Mouse (Mus musculus) lung, postnatal 10 days (tissue): Measurements from ENCODE around the gene Ptf1a.

Source experiments
- DNase-seq: peaks from one replicate; pipeline ENCODE4 v3.0.0; 2021

Ptf1a gene

DNA sequence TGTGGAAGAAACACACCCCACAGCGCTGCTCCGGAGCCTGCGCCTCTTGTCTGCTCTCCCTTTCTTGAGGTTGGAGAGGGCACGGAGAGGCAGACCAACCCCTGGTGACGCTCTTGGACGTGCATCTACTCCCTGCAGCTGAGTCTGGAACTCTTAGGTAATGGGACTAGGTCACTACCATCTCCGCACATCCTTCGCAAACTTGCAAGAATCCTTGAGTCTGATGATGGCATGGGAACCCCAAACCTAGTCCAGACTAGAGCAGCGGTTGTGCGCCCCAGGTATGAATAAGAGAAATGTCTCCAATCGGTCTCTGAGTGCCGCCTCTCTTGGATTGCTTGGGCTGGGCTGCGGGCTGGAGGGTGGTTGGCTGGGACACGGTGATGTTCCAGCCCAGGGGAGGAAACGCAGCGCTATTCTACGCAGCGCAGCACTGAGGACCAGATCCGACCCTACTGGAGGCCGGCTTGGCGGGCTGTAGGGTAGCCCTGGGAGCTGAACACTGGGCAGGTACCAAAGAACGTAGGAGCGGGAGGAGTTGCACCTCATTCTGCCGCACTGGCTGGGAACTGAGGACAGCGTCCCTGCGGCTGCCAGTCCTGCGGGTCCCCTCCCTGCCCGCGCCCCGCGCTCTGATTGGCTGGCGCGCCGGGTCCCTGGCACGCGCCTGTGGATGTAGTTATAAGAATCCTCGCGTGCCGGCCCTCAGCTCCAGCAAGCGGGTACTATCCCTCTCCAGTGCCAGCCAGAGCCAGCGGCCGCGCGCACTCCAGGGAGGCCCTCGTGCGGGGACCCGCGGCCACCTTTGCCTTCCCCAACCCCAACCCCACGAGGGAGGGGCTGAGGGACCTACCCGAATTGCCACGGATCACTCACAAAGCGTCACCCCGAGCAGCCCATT is at the start of gene Ptf1a:
Ptf1a (plus strand) TSS at position 733 of the 901 bp plus-strand sequence.
- no peak for DNase-seq

DNA sequence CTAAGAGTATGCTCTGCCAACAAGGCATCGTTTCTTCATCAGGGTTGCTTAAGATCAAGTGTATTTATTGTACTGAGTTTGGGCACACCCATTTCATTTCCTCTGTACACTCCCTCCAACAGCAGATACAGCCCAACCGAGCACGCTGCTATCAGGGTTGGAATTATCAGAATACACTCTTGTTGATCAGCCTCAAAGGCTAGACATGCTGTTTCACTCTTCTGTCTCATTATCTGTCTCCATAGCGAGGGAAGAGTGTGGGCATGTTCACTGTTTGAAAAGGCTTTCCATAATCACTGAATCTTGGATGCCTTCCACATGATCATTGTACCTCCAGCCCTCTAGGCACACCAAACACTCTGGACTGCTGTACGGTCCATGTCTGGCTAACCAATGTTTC is 40.1 kb upstream of the Ptf1a start:
- no peak for DNase-seq

DNA sequence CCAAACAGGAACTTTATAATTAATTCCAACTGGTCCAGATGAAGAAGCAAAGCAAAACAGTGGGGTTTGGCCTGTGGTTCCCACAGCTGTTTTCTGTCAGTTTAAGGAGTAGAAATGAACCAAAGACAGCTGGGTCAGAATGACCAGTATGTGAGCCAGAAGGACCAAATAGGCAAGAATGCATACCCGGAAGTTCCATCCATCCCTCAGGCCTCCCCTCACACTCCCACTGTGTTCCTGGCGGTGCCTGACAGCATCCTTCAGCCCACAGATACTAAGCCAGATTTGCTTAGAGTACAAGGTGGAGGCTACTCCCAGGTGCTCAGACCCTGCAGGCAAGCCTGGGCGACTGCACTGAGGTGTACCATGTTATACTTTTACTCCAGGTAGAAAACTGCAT is 38.9 kb upstream of the Ptf1a start:
- peak; percentile 21 for DNase-seq

DNA sequence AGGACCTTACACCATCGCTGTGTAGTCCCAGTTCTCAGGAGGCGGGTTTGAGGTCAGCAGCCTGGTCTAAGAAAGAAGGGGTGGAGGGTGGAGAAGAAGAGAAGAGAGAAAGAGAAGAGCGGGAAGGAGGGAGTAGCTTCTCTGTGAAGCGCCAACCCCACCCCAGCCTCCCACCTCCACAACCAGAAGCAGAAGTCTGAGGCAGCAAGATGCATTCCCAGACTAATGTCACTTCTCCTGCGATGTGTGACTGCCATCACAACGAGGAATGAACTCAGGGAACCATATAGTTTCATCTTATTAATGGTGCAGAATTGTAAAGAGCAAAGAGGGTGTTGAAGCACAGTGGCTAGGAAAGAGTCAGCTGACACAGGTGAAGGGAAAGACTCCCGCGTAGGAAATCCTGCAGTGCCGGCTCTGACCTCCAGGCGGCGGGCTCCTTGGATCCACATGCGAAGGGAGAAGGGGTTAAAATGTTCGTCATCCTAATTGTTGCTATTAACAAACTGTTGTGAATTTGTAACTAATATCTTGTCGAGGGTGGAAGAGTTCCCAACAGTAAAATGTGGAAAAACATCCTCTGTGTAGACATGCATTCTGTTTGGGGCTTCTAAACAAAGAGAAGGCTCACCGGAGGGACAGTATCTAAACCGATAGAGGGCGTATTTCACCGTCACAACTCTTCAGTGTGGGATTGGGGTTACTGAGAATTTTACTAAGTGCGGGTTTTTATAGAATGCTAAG is 31.1 kb upstream of the Ptf1a start:
- DNase-seq = peak; percentile 65

DNA sequence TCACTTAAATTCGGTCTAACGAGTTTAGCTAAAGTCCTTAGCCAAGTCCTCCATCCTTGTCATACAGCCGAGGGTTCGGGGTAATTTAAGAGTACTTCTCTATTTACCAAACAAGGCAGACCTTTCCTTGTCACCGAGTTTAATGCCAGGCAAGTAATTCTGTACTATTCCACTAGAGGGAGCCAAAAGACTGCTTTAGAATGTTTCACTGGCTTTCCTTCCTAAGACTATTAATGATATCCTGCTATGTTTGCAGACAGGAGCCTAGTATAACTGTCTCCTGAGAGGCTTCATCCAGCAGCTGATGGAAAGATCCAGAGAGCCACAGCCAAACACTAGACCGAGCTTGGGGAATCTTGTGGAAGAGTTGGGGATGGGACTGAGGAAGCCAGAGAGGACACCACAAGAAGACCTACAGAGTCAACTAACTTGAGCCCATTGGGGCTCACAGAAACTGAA is 30.4 kb upstream of the Ptf1a start:
- peak; percentile 77 for DNase-seq

DNA sequence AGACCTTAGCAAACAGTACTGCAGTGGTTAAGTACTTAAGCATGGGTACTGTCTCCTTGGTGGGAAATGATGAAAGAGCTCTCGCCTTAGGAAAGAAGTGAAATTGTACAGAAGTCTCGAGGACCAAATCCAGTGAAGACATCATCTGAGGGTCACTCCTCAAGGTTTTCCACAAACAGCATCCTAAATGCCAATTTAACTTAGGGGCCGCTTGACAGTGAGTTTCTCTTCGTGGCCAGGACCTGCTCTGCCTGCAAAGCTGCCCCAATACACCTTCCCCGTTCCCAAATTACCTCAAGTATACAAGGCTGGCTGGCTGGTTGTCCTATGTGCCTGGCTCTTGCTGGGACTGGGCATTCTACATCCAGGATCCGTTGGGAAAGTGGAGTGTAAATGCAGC is 29.4 kb upstream of the Ptf1a start:
- no peak for DNase-seq

DNA sequence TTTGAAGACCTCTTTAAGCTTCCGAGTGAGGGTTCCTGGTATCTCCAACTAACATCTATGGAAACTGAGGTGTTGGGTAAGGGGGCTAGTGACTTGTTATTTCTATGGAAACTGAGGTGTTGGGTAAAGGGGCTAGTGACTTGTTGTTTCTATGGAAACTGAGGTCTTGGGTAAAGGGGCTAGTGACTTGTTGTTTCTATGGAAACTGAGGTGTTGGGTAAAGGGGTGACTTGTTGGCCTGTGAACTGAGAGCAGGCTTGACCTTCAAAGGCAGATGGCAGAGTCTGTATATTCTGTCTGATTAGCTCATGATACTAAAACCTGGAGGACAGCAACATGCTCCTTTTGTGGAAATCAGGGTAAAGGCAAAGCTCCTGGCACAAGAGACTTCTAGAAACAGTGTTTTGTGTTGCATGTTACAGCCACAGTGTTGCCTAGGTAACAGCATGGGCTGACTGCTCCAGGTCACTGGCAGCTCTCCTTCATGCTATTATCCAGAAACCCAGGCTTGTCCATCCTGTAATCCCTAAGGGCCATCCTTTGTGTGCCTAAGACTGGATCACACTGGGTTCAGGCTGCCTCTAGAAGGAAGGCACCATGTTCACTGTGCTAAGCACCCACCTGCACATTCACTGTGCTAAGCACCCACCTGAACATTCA is 25.6 kb upstream of the Ptf1a start:
- no peak for DNase-seq

DNA sequence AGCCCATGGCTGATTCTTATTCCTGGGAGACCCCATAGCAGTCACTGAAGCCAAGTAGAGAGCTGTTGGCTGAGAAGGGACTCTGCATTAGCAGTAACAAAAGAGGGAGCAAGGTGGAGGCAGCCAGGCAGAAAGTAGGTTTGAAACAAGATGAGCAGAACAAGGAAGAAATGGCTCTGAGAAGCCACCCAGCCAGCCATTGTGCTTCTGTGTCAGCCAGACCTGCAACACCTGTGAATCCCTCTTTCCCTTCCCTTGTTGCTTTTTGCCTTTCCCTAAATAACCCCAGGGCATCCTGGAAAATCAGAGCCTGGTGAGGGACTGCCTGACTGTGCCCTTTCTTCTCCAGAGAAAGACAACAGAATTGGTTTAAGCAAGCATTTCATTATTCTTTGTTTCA is 23.2 kb upstream of the Ptf1a start:
- DNase-seq = no peak

DNA sequence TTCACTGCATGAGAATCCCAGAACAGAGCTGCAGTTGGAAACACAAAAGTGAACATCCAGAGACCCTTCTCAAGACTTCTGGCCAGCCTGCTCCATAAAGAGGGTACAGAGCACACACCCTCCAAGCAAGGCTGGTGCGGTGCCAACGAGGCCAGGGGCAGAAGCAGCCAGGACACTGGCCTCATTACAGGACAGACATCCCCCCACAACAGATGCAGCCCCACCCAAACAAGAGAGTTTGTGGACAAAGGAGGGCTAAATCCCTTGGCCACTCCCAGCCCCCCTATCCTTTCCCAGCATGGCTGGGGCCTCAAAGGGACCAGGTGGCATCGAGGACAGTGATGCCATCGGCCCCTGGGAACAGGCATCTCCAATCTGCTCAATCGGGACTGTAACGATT is 22.4 kb upstream of the Ptf1a start:
- DNase-seq = no peak

DNA sequence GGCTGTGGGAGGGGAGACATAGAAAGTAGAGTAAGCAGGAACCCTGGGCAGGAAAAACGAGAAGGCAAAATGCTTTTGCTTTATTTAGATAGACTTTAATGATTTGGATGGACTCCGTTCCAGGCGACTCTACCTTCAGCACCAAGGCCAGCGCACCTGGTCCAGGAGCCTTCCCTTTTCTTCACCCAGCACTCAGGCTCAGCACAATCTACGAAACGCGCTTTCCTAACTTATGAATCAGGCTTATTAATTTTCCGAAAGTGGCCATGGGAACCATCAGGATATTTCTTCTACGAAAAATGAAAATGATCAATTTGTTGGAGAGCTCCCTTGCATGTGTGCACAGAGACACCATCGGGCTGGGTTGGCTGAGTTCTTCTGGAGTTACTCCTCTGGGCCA is 16.4 kb upstream of the Ptf1a start:
- DNase-seq = peak; percentile 58

DNA sequence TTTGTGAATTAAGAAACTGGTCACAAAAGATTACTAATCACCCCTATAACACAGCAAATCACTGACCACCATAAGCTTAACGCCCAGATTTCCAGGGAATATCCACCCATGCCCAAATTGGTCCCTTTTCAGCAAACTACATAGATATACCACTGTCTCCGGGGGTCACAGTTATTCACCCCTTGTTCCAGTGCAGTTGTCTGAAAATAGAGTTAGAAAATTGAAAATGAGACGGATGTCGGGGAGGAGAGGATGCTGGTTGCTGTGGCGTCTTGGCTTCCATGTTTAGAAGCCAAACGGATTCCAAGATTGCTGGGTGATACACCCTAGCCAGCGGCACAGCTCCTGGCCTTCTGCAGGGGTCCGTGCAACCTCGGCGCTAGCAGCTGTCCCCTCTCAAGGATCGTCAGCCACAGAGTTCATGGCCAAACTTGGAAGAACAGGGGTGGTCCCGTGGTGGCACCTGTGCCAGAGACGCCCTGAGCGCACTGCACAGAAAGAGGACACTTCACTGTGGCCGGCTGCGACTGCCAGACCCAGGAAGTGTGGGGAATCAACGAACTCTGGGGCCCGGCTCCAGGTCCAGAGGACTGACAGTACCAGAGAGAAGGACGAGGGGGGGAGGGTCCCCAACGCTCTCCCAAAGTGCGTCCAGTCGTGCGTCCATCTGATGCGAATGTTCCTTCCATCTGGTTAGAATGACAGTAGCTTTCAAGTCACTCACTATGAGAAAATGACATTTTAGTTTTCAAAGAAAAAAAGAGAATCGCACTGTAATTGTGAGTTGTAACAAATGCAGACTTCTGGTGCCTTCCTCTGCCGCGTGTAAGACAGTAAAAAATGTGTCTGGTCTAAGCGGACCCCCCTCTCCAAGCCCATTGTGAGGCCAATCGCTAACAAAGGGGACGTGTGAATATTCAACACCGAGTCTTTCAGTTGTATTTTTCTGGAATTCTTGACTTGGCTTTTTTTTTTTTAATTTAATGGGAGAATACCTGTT is 15.5 kb upstream of the Ptf1a start:
- no peak for DNase-seq

DNA sequence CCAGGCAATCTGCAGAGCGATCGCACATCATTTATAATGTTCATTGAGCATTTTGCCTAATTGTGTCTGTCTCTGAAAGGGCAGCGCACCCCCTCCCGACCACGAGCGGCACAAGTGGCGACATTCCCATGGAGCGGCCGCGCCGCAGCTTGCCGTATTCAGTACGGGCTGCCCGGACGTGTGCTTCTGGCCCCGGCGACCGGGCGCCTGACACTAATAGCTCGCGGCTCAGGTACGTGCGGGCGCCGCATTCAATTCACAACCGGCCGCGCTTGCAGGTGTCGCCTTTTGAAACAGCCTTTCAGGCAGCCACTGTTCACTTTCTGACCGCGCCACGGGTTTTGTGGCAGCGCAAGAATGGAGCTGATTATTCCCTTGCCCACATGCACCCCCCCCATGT is 14.7 kb upstream of the Ptf1a start:
- DNase-seq = no peak

DNA sequence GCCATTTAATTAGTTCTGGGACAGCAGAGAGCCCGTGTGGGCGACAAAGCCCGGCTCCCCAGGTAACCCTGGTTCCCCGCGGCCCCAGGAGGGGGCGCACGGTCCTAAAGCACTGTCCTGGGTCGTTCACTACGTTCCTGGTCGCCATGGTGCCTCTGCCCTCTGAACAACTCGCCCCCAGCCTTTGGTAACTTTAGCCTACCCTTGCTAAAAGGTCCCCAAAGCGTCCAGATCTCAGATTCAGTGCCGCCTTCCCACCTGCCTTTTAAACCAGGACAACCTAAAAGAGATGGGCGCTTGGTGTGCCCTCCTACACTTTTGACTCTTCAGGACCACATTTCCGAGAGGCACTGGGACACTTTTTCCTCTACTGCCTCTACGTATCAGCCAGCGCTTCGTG is 14.3 kb upstream of the Ptf1a start:
- DNase-seq = no peak

DNA sequence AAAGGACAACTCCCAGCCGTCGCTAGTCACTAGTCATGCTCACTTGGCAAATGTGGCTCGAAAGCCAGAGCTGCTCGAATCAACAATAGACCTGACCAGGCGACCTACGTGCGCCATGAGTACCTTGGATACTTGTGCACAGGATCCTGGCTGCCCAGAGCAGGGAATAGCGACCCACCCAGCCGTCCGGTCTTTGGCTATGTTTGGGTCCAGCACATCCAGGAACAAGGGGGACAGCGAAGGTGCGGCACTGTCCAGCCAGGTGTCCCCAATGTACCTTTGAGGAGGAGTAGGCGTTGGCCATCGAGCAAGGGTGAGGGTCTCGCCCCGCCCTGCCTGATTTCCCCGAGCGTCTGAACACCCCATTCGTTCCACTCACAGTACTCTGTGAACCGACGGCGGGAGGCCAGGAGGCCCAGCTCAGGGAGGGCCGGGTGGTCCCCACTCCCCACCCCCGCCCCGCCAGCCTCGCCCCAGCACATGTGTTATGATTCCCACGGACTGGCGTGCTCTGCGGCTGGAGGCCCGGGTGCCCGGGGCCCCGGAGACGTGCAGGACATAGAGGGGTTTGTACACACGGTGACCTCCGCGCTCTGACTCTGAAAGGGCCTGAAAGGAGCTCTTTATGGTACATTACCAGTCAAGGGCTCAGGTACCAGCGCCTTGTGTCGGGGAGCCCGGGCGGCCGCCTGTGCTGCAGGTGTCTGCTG is 13.7 kb upstream of the Ptf1a start:
- no peak for DNase-seq

DNA sequence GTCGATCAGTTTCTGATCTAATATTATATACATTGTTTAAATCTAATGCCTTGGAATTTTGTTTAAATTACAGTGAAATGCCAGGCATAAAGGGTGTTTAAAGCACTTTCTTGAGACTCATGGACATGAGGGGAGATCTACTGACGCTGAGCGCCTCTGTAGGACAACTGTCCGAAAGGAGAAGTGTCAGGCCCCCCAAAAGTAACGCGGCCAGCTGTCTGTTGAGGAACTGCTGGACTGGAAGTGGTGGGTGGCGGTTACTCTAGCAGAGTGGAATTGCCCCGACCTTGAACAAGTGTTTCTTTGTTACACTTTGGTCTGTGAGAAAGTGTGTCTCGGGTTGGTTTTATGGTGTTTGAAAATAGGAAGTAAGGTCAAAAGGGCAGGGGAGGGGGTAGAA is 1.1 kb upstream of the Ptf1a start:
- DNase-seq = no peak

DNA sequence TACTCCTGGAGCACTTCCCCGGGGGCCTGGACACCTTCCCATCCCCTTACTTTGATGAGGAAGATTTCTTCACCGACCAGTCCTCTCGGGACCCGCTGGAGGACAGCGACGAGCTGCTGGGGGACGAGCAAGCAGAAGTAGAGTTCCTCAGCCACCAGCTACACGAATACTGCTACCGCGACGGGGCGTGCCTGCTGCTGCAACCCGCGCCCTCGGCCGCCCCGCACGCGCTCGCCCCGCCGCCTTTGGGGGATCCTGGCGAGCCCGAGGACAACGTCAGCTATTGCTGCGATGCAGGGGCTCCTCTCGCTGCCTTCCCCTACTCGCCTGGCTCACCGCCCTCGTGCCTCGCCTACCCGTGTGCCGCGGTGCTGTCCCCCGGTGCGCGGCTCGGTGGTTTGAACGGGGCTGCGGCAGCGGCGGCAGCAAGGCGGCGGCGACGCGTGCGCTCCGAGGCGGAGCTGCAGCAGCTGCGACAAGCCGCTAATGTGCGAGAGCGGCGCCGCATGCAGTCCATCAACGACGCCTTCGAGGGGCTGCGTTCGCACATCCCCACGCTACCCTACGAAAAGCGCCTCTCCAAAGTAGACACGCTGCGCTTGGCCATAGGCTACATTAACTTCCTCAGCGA is 523 bp downstream of the Ptf1a start:
- DNase-seq = no peak

DNA sequence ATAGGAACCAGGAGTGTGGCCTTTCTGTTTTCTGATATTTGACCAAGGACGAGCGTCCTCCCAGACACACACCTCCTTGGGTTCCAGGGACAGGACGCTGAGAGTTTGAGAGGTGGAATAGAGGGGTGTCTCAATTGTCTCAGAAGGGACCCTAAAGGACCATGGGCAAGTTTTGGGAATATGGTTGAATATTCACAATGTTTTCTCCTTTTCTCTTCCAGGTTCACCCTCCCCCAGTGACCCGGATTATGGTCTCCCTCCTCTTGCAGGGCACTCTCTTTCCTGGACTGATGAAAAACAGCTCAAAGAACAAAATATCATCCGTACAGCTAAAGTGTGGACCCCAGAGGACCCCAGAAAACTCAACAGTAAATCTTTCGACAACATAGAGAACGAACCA is 1.3 kb downstream of the Ptf1a start:
- no peak for DNase-seq

DNA sequence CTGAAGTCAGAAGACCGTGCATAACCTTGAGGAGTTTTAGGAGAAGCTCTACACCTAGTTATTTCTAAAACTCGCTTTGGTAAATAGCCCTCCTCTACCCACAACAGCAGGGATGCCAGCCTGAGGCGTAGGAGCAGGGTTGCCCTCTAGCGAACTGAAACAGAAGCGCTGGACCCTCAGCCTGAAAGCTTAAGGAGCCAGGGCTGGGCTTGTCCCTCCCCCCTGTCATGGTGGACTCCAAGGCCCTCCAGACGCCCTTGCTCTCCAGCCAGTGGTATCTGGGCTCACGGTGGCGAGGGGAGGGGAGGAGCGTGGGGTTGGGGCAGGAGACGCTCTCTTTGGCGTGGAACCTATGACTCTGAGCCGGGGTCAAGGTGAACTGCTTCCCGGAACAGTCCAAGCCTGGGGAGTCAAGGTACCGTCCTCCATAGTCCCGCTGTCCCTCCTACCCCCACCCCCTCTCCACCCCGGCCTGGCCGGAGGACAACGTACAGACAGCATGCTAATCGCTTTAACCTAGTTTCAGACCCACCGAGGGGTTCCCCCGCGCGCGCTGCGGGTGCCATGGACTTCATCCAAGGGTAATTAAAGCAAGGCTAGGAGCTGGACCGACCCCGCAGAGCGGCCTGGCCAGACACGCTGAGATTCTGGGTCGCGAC is 2.7 kb downstream of the Ptf1a start:
- no peak for DNase-seq

DNA sequence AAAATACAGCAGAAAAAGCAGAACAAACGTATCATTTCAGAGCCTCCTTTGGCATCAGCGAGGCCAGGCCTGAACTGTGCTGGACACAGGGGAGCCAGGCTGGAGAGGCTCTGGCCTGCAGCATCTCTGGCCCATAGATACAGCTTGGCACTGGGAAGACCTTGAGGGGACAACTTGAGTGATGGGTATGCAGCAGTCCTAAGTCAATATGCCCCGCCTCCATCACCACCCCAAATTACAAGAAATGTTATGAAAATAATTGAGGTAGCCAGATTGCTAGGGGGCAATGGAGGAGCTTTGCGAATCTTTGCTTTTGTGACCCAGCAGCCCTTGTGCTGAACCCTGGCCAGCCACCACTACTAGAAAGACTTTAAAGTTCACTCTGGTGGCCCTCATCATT is 3.8 kb downstream of the Ptf1a start:
- DNase-seq = no peak

DNA sequence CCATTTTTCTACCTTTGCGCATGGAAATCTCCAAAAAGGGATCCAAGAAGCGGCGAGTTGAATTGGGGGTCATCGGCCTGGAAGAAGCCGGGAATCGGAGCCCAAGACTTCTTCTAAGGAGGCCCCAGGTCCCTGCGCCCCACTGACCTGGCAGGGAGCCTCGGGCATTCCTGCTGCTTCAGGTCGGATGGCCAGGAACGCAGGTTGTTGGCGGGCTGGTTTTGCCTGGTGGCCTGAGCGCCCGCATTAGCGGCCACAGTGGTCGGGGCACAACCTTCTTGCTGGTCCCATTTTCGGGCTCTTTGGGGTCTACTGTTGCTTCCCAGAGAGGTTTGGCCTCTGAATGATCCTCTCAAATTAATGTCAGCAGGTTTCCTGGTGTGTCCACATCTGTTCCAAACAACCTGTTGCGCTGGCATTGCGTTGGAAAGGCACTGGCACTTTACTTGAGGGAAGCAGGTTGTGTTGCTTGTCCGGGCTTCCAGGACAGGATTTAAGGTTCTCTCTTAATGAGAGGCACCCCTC is 7.1 kb downstream of the Ptf1a start:
- DNase-seq = no peak
